Mouse (Mus musculus) spleen, postnatal 10 days (tissue): ENCODE results near the gene Akap13.
"Not testable (repeated sequence)": the region's sequence is repeated elsewhere in the genome, so short reads cannot be mapped to it uniquely, and the experiment has no call there.

Experiments used
- DNase-seq, 2 experiments: peaks; one replicate each; pipeline ENCODE4 v3.0.0; 2021 to 2022; ENCODE audit warnings: low spot score in 2 of 2

The Akap13 gene

GRCm38 (mm10) chr7:75791092-75791837 lies 335.9 kb downstream of the Akap13 start:
- DNase-seq = not testable (repeated sequence)

GRCm38 (mm10) chr7:75793091-75793490 lies 337.8 kb downstream of the Akap13 start:
- DNase-seq = no peak

- no peak for DNase-seq
These were observed 338.5 kb downstream of the Akap13 start for GRCm38 (mm10) chr7:75793654-75794335.

- peak in 1 of 2 experiments; percentile 51 for DNase-seq
These were observed 339.8 kb downstream of the Akap13 start for GRCm38 (mm10) chr7:75795106-75795505.

GRCm38 (mm10) chr7:75796474-75796873 lies 341.1 kb downstream of the Akap13 start:
- DNase-seq = peak in 1 of 2 experiments; percentile 53

- DNase-seq = no peak
These were observed 345.2 kb downstream of the Akap13 start for GRCm38 (mm10) chr7:75800530-75800929.

GRCm38 (mm10) chr7:75801022-75801421 lies 345.7 kb downstream of the Akap13 start:
- no peak for DNase-seq

GRCm38 (mm10) chr7:75801621-75802358 lies 346.5 kb downstream of the Akap13 start:
- DNase-seq = no peak

- no peak for DNase-seq
These were observed 347.6 kb downstream of the Akap13 start for GRCm38 (mm10) chr7:75802887-75803286.
